Mouse (Mus musculus): ENCODE data around the gene Scn5a. TPM values are rescaled to one million over a fixed set of nuclear protein-coding genes. Genes with fewer than 3 reads are reported as not detected.

Gene Scn5a
- total RNA-seq, 2 experiments from 2014 or later, result 3.3 to 4.9 TPM

DNA sequence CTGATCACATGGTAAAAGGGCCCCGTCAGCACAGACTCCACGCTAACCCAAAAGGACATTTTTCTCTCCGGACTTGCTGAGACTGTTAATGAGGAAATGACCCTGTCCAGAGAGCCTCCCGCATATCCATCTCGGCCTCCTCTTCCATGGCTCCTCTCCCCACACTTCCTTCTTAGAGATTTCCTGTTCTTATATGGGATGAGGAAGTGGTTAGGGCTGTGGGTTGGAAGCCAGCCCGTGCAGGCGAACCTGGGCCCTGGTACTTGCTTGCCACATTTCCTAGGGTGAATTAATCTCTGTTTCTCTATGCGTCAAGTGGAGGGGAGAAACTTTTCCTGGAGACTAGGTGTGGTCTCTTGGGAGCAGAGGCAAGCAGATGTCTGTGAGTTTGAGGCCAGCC is 10.1 kb downstream of the Scn5a start:
- no peak for DNase-seq (ENCODE audit: extremely low spot score in 1 of 2, low spot score in 2 of 2)
- intact Hi-C loops (cut with DNase I), result no loop called here

- intact Hi-C loops (cut with DNase I), result no loop called here
- DNase-seq (ENCODE audit: extremely low spot score in 1 of 2, low spot score in 2 of 2), result no peak
These were observed 11.0 kb downstream of the Scn5a start for GRCm38 (mm10) chr9:119567800-119568199.

DNA sequence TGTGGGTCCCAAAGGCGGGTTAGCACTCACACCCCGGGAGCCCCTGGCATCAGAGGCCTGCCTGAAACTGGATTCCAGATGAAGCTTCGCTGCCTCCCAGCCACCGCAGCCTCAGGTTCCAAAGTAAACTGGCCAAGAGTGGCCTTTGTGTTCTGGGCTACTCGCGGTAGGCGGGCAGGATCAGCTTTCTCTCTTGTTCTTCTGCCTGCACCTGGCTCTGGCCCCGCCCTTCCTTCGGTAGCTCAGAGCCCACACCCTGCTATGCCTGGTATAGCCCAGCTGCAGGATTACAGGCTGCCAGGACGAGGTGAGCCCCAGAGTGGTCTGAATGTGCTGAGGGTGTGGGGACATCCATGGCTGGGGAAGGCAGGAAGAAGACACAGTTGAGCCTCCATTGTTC is 12.6 kb downstream of the Scn5a start:
- no peak for DNase-seq (ENCODE audit: extremely low spot score in 1 of 2, low spot score in 2 of 2)
- intact Hi-C loops (cut with DNase I), result no loop called here

GRCm38 (mm10) chr9:119564803-119565202 is 14.0 kb downstream of the Scn5a start:
- intact Hi-C loops (cut with DNase I), result no loop called here
- DNase-seq (ENCODE audit: extremely low spot score in 1 of 2, low spot score in 2 of 2), result no peak

- DNase-seq (ENCODE audit: extremely low spot score in 1 of 2, low spot score in 2 of 2), result no peak
- intact Hi-C loops (cut with DNase I), result no loop called here
These were observed 15.2 kb downstream of the Scn5a start for GRCm38 (mm10) chr9:119563617-119564016.

- intact Hi-C loops (cut with DNase I), result no loop called here
- DNase-seq (ENCODE audit: extremely low spot score in 1 of 2, low spot score in 2 of 2), result no peak
These were observed 16.6 kb downstream of the Scn5a start for GRCm38 (mm10) chr9:119562256-119562655.

DNA sequence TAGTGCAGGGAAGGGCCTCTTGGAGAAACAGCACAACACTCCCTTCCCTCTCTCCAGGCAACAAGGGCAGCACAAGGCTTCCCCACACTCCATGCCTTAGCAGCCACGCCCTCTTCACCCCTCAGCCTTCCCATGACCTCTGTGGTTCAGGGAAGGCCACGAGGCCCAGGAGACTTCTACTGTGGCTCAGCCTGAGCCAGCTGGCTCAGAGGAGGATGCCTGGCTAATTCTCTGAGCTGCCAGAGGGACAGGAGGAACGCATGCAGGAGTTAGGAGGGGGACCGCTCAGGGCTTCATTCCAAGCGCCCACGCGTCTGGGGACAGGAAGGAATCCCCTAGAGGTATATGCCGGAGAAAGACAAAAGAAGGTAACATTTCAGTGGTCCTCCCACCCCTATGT is 17.1 kb downstream of the Scn5a start:
- DNase-seq (ENCODE audit: extremely low spot score in 1 of 2, low spot score in 2 of 2), result peak in 1 of 2 experiments; percentile 52
- intact Hi-C loops (cut with DNase I), result no loop called here

DNA sequence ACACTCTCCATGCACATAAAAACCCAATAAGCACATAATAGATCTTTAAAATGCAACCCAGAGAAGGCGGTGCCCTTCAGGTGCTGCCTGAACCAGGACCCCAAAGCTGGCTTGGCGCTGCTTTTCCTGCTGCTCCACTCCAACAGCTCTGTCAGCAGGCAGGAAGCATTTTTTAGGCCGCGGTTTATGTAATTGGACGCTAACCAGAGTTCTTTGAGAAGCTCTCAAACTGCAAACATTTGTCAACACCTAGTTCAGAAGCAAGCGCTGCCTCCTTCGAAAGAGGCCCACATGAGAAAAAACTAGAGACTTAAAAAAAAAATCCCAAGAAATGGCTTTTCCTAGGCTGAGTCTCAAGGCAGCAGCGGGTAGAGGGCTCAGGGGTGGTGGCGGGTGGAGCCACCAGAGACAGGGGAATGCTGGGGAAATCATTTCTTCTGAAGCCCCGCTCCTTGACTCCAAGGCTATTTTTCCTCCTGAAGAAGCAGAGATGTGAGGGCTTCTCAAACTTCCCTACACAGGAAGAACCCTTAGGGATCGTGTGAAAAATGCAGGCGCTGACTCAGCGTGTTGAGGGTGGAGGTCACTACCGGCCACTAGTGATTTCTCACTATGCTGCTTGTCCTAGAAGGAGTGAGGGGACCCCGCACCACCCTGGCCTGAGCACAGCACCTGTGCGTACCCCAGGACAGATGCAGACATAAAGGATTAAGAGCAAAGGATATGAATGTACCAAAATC is 19.1 kb downstream of the Scn5a start:
- no peak for DNase-seq (ENCODE audit: extremely low spot score in 1 of 2, low spot score in 2 of 2)

GRCm38 (mm10) chr9:119558119-119558854 is 20.5 kb downstream of the Scn5a start:
- intact Hi-C loops (cut with DNase I), result no loop called here
- peak in 1 of 2 experiments; percentile 54 for DNase-seq (ENCODE audit: extremely low spot score in 1 of 2, low spot score in 2 of 2)

More for the DNA sequence above, 19.1 kb downstream of the Scn5a start:
- intact Hi-C loops (cut with DNase I), result no loop called here

- intact Hi-C loops (cut with DNase I), result no loop called here
- no peak for DNase-seq (ENCODE audit: extremely low spot score in 1 of 2, low spot score in 2 of 2)
These were observed 22.8 kb downstream of the Scn5a start for GRCm38 (mm10) chr9:119556043-119556442.

DNA sequence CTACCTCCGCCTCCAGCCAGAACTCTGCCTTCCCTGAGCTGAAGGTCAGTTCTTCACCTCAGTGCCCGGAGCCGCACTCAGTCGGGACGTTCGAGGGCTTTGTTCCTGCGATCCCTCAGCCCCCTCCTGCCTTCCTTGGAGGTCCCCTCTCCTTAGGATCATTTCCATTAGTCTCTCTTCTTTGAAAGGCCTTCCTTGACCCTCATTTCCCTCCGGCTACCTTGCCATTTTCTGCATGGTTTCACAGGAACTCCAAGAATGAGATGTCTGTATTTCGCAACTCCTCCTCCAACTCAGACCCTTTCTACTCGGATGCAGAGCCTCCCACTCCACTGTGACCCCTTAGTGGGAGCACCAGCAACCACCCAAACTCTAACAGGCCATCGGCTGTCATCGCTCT is 31.3 kb downstream of the Scn5a start:
- DNase-seq (ENCODE audit: extremely low spot score in 1 of 2, low spot score in 2 of 2), result no peak
- intact Hi-C loops (cut with DNase I), result no loop called here

- intact Hi-C loops (cut with DNase I), result no loop called here
- no peak for DNase-seq (ENCODE audit: extremely low spot score in 1 of 2, low spot score in 2 of 2)
These were observed 31.7 kb downstream of the Scn5a start for GRCm38 (mm10) chr9:119547128-119547527.

- intact Hi-C loops (cut with DNase I), result no loop called here
- DNase-seq (ENCODE audit: extremely low spot score in 1 of 2, low spot score in 2 of 2), result no peak
These were observed 38.1 kb downstream of the Scn5a start for GRCm38 (mm10) chr9:119540726-119541125.

DNA sequence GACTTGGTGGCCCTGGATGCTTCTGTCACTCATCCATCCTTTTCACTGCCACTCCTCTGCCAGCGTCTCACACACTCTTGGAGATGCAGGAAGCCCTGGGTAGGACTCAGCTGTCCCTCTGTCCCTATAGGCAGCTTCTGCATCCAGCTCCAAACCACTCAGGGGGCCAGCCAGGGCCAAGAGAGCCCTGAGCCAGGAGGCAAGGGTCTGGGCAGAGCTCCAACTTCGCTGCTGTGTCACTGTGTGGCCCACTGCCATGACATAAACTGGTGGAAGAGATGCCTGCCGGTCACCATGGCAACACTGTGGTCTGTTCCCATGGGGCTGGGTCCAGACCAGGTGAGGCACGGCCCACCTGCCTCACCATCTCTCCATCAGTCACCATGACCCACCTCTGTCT is 41.0 kb downstream of the Scn5a start:
- peak in 1 of 2 experiments; percentile 51 for DNase-seq (ENCODE audit: extremely low spot score in 1 of 2, low spot score in 2 of 2)
- intact Hi-C loops (cut with DNase I), result no loop called here

GRCm38 (mm10) chr9:119531684-119532417 is 47.0 kb downstream of the Scn5a start:
- no peak for DNase-seq (ENCODE audit: extremely low spot score in 1 of 2, low spot score in 2 of 2)
- intact Hi-C loops (cut with DNase I), result no loop called here

- intact Hi-C loops (cut with DNase I), result no loop called here
- DNase-seq (ENCODE audit: extremely low spot score in 1 of 2, low spot score in 2 of 2), result no peak
These were observed 54.3 kb downstream of the Scn5a start for GRCm38 (mm10) chr9:119524511-119524910.

DNA sequence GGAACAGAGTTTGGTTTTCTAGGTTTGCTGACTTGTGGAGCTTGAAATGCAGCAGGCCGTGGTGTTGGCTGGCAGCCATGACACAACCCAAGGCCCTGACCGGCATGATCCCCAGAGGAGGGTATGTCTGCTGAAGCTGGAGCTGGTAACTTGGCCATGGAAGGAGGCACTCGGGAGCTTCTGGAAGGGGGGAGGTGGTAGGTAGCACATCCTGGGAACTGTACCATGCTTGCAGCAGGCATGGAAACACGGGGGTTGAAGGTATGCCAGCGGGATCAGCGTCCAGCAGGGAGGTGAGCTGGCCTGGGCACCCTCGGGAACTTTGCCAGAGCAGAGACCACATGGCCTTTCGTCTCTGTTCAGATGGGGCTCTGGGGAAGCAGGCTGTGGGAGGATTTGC is 55.5 kb downstream of the Scn5a start:
- DNase-seq (ENCODE audit: extremely low spot score in 1 of 2, low spot score in 2 of 2), result no peak
- intact Hi-C loops (cut with DNase I), result no loop called here

DNA sequence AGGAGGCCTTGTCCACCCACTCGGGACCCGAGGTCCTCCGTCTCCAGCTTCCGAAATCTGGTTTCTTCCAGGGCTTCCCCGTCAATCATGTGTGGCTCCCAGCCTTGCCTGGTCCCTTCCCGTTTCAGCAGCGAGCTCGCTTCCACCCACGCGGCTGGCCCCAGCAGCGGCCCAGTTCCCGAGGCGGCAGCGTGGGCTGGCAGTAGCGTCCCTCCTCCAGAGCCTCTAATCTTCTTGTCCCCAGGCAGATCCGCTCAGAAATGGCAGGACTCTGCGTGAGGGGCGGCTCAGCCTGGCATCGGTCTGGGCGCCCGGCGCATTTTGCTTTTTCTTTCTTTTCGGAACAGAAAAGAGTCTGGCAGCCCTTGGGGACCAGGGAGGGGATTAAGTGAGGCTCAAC is 59.7 kb downstream of the Scn5a start:
- DNase-seq (ENCODE audit: extremely low spot score in 1 of 2, low spot score in 2 of 2), result peak in 1 of 2 experiments; percentile 53
- intact Hi-C loops (cut with DNase I), result no loop called here

- no peak for DNase-seq (ENCODE audit: extremely low spot score in 1 of 2, low spot score in 2 of 2)
- intact Hi-C loops (cut with DNase I), result no loop called here
These were observed 60.6 kb downstream of the Scn5a start for GRCm38 (mm10) chr9:119518177-119518576.

- intact Hi-C loops (cut with DNase I), result no loop called here
- DNase-seq (ENCODE audit: extremely low spot score in 1 of 2, low spot score in 2 of 2), result peak in 1 of 2 experiments; percentile 56
These were observed 61.3 kb downstream of the Scn5a start for GRCm38 (mm10) chr9:119517467-119517866.

All from left cerebral cortex, postnatal 10 days (tissue).